In genomic region chr5:125039377-125040027, GRCm38 (mm10) we compare ENCODE assay signal across 15 mouse cellular contexts. TPM values are rescaled to one million over a fixed set of nuclear protein-coding genes. Genes with fewer than 3 reads are reported as not detected.
DNase-seq lines count a peak whose midpoint lies in the region; ATAC-seq and TF ChIP-seq lines count a peak whose summit lies in the region.
"Had no signal": no experiment of that assay in that cellular context is flagged by ENCODE, and none has a peak within 500 bp of the region (broad histone marks: within the 10 kb centered on the region; RNA-seq: fewer than 3 reads in every experiment).

No protein-coding gene starts in this region.

- DNase-seq in heart, embryonic 10.5 days (ENCODE audit: low spot score), result no peak
- no peak for DNase-seq in heart, postnatal 4 days
- DNase-seq in stomach, postnatal 0 days (ENCODE audit: low spot score), result no peak
- peak; percentile 80 for DNase-seq in cerebellum, adult 9-10 months
- no peak for DNase-seq in forebrain, embryonic 11.5 days (ENCODE audit: low spot score)
- no peak for DNase-seq in lung, adult 2 months
- DNase-seq: right cerebral cortex, adult 18-20 months; thymus, adult 18-20 months had no signal

- H3K27ac ChIP-seq in heart, embryonic 10.5 days, result 0 out of 2 replicates have a peak overlapping the region, but pooled peaks have one; percentile 29
- peak overlapping the region; percentile 61; the same call in 1 of the 2 replicates for H3K27ac ChIP-seq in stomach, embryonic 15.5 days
- H3K27ac ChIP-seq in stomach, postnatal 0 days (replicated peaks), result no peak overlapping the region
- H3K27ac ChIP-seq in forebrain, embryonic 11.5 days (ENCODE audit: low read depth, low read length), result no peak overlapping the region
- H3K27ac ChIP-seq: midbrain, embryonic 12.5 days had no signal

- WGBS in heart, embryonic 10.5 days, result 93% methylated on average over 8 of the region's 8 CpGs
- 87% methylated on average over 8 of the region's 8 CpGs for WGBS in stomach, embryonic 15.5 days
- WGBS in stomach, postnatal 0 days, result 87% methylated on average over 8 of the region's 8 CpGs
- WGBS in forebrain, embryonic 11.5 days, result 94% methylated on average over 8 of the region's 8 CpGs
- 85% methylated on average over 8 of the region's 8 CpGs for WGBS in lung, adult 2 months

- TF ChIP-seq EP300 in stomach, postnatal 0 days (optimal IDR thresholded peaks at IDR 0.05), result no peak

- no peak for TF ChIP-seq POLR2A in lung, adult 2 months (IDR thresholded peaks at IDR 0.05; ENCODE audit: borderline replicate concordance, extremely low read depth, low read depth, low read length)

- no peak overlapping the region for H3K9ac ChIP-seq in stomach, embryonic 15.5 days
- no peak overlapping the region for H3K9ac ChIP-seq in stomach, postnatal 0 days (ENCODE audit: low read length)
- H3K9ac ChIP-seq in forebrain, embryonic 11.5 days (ENCODE audit: low read length), result no peak overlapping the region
- H3K9ac ChIP-seq: heart, embryonic 13.5 days; midbrain, embryonic 12.5 days had no signal

- H3K4me2 ChIP-seq in stomach, embryonic 15.5 days, result no peak overlapping the region
- H3K4me2 ChIP-seq in stomach, postnatal 0 days (replicated peaks; ENCODE audit: low read depth), result no peak overlapping the region
- H3K4me2 ChIP-seq in forebrain, embryonic 11.5 days (ENCODE audit: low read depth, low read length, severe bottlenecking), result no peak overlapping the region
- H3K4me2 ChIP-seq: heart, embryonic 13.5 days; liver, embryonic 11.5 days; midbrain, embryonic 12.5 days had no signal

- H3K27me3 ChIP-seq in heart, embryonic 10.5 days (ENCODE audit: insufficient read depth, poor library complexity, severe bottlenecking), result peaks cover 5% of the 10 kb centered on the region; the same call in 1 of the 2 replicates
- no peaks in the 10 kb centered on the region for H3K27me3 ChIP-seq in stomach, embryonic 15.5 days (replicated peaks)
- no peaks in the 10 kb centered on the region for H3K27me3 ChIP-seq in stomach, postnatal 0 days (ENCODE audit: control insufficient read depth, insufficient read depth, low read length)
- H3K27me3 ChIP-seq in forebrain, embryonic 11.5 days (ENCODE audit: control insufficient read depth, insufficient read depth, low read length), result no peaks in the 10 kb centered on the region
- H3K27me3 ChIP-seq: CH12.LX; heart, embryonic 13.5 days; midbrain, embryonic 12.5 days; Patski had no signal

- peaks cover 32% of the 10 kb centered on the region for H3K4me1 ChIP-seq in heart, embryonic 10.5 days
- peaks cover 14% of the 10 kb centered on the region; the same call in 1 of the 2 replicates for H3K4me1 ChIP-seq in stomach, embryonic 15.5 days
- no peaks in the 10 kb centered on the region for H3K4me1 ChIP-seq in stomach, postnatal 0 days (replicated peaks; ENCODE audit: control insufficient read depth, insufficient read depth)
- H3K4me1 ChIP-seq in forebrain, embryonic 11.5 days (replicated peaks; ENCODE audit: control insufficient read depth, insufficient read depth, low read length), result no peaks in the 10 kb centered on the region
- no peaks in the 10 kb centered on the region for H3K4me1 ChIP-seq in lung, adult 2 months (ENCODE audit: control insufficient read depth, insufficient read depth, low read length)

- no peak for TF ChIP-seq CTCF in stomach, postnatal 0 days (IDR thresholded peaks at IDR 0.05; ENCODE audit: low read depth)
- no peak for TF ChIP-seq CTCF in lung, adult 2 months (IDR thresholded peaks at IDR 0.05; ENCODE audit: insufficient read depth, low read length)

- no peak for ATAC-seq in stomach, embryonic 15.5 days (ENCODE audit: insufficient read depth, low FRiP score, low read depth)
- ATAC-seq in stomach, postnatal 0 days (ENCODE audit: low FRiP score, low TSS enrichment), result no peak
- no peak for ATAC-seq in forebrain, embryonic 11.5 days (replicated peaks; ENCODE audit: low FRiP score)

- H3K4me3 ChIP-seq in heart, embryonic 10.5 days, result no peak overlapping the region
- H3K4me3 ChIP-seq in stomach, embryonic 15.5 days (replicated peaks), result no peak overlapping the region
- no peak overlapping the region for H3K4me3 ChIP-seq in stomach, postnatal 0 days (ENCODE audit: low read depth, low read length)
- H3K4me3 ChIP-seq in forebrain, embryonic 11.5 days (ENCODE audit: low read depth, low read length), result no peak overlapping the region
- H3K4me3 ChIP-seq in lung, adult 2 months (replicated peaks; ENCODE audit: extremely low read depth, low read depth, low read length), result no peak overlapping the region
- H3K4me3 ChIP-seq: erythroblast, embryonic 14.5 days; heart, embryonic 13.5 days; midbrain, embryonic 12.5 days had no signal

- H3K36me3 ChIP-seq in heart, embryonic 10.5 days, result peaks cover 94% of the 10 kb centered on the region
- peaks cover 69% of the 10 kb centered on the region for H3K36me3 ChIP-seq in stomach, embryonic 15.5 days
- peaks cover 37% of the 10 kb centered on the region for H3K36me3 ChIP-seq in stomach, postnatal 0 days (ENCODE audit: control insufficient read depth, insufficient read depth, low read length)
- H3K36me3 ChIP-seq in forebrain, embryonic 11.5 days (ENCODE audit: control insufficient read depth, insufficient read depth, low read length), result peaks cover 5% of the 10 kb centered on the region

- no peaks in the 10 kb centered on the region for H3K9me3 ChIP-seq in heart, embryonic 10.5 days
- H3K9me3 ChIP-seq in stomach, embryonic 15.5 days, result no peaks in the 10 kb centered on the region
- no peaks in the 10 kb centered on the region for H3K9me3 ChIP-seq in stomach, postnatal 0 days (ENCODE audit: control insufficient read depth, low read length)
- H3K9me3 ChIP-seq in forebrain, embryonic 11.5 days (ENCODE audit: control insufficient read depth, low read length), result no peaks in the 10 kb centered on the region
- H3K9me3 ChIP-seq: heart, embryonic 13.5 days; midbrain, embryonic 12.5 days had no signal

RNA-seq across cellular contexts. Expression of gene Rflna, which starts 36.5 kb away (rescaled TPM):
- polyA plus RNA-seq in heart, embryonic 10.5 days (2016; fragmentation: Nextera tagmentation; extraction: Ambion mirVana), result 1.1 and 2.6 TPM in 2 replicates
- 1 to 10 TPM; 1.2 to 1.3 TPM for total RNA-seq in heart, postnatal 4 days (2021)
- polyA plus RNA-seq in stomach, embryonic 15.5 days (2015; fragmentation: Nextera tagmentation; extraction: Ambion mirVana), result 3.6 and 4.4 TPM in 2 replicates
- polyA plus RNA-seq in stomach, postnatal 0 days (2015; fragmentation: Nextera tagmentation; extraction: Ambion mirVana), result 1.8 and 2.3 TPM in 2 replicates
- polyA plus RNA-seq in forebrain, embryonic 11.5 days (2014; fragmentation: Nextera tagmentation; extraction: Ambion mirVana), result 4.5 and 6.0 TPM in 2 replicates
- polyA plus RNA-seq in lung, adult 2 months (2012; rRNA removed), result 20.2 and 26.0 TPM in 2 replicates
- polyA plus RNA-seq: erythroblast, embryonic 14.5 days had no signal

Comparison
In these comparisons a context has a peak if more than half of its experiments do, and no peak if none do; other contexts are left out.
1. H3K27ac ChIP-seq: peak in heart, embryonic 10.5 days (single experiment) and stomach, embryonic 15.5 days (single experiment); none in stomach, postnatal 0 days (single experiment) and forebrain, embryonic 11.5 days (single experiment).